Mouse (Mus musculus) erythroblast, embryonic 14.5 days (primary cell): ENCODE results near the gene Eri3.

Experiments
- GATA1 ChIP-seq: IDR thresholded peaks from 2 replicates; pipeline ENCODE4 v1.6.1; 2012; ENCODE audit warnings: low read length, inconsistent platforms, mixed read lengths
- TAL1 ChIP-seq: IDR thresholded peaks from 3 replicates; pipeline ENCODE4 v1.6.1; 2012; ENCODE audit warnings: low read length, inconsistent platforms, mixed read lengths

DNA sequence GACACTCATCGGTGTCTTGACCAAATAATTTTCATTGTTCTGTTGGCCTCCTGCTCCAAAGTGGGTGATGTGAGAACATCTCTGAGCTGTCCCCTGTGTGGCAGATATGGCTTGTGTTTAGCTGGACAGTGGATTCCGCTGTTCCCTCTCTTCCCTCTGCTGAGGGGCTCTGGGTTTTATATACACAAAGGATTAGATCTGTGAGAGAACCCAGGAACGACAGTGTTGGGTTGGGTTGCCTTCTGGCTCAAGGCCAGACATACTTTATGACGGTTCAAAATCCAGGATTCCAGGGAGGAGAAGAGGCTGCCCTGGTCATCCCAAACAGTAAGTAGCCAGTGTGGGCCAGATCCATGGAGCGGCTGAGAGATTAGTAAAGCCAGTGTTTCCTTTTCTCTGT is 83.4 kb downstream of the Eri3 start:
- TF ChIP-seq GATA1: no peak
- no peak for TF ChIP-seq TAL1
